Mouse (Mus musculus) forebrain, embryonic 12.5 days (tissue): ENCODE data around the gene Eno3. TPM values are rescaled to one million over a fixed set of nuclear protein-coding genes. Genes with fewer than 3 reads are reported as not detected.
A peak's percentile ranks its signal among the peaks of the same experiment; 100 is the strongest.

Experiments used
- ATAC-seq: fragments of 200-750 bp; cut with Nextera tagmentation; 2 replicates; pipeline ENCODE4 v1.8.0; 2017; ENCODE audit warnings: moderate TSS enrichment; ENCODE audit not compliant: low FRiP score
- H3K27ac ChIP-seq: fragments of 300-500 bp; sonication (generic); 2 replicates; pipeline ENCODE4 v1.5.1; 2016; ENCODE audit warnings: mild to moderate bottlenecking
- H3K27me3 ChIP-seq: fragments of 300-500 bp; sonication (generic); 2 replicates; pipeline ENCODE4 v1.6.1; 2016; ENCODE audit warnings: mild to moderate bottlenecking
- H3K36me3 ChIP-seq: fragments of 300-500 bp; sonication (generic); replicated peaks from 2 replicates; pipeline ENCODE4 v1.6.1; 2016; ENCODE audit warnings: mild to moderate bottlenecking
- H3K4me1 ChIP-seq: fragments of 300-500 bp; sonication (generic); 2 replicates; pipeline ENCODE4 v1.6.1; 2016
- H3K4me2 ChIP-seq: fragments of 300-500 bp; sonication (generic); 2 replicates; pipeline ENCODE4 v1.6.1; 2016; ENCODE audit warnings: mild to moderate bottlenecking, moderate library complexity
- H3K4me3 ChIP-seq: fragments of 300-500 bp; sonication (generic); replicated peaks from 2 replicates; pipeline ENCODE4 v1.5.1; 2016; ENCODE audit warnings: mild to moderate bottlenecking
- H3K9ac ChIP-seq: fragments of 300-500 bp; sonication (generic); 2 replicates; pipeline ENCODE4 v1.6.1; 2016; ENCODE audit warnings: mild to moderate bottlenecking
- H3K9me3 ChIP-seq: fragments of 300-500 bp; sonication (generic); 2 replicates; pipeline ENCODE4 v1.6.1; 2016
- WGBS: fragments of 180-500 bp; shearing (Covaris S2); methylation state at CpG from one replicate; pipeline ENCODE4 v1.1.7; 2016; 5-methylcytosine and 5-hydroxymethylcytosine counted together
- polyA plus RNA-seq: library from polyadenylated mRNA; unstranded; fragments of >200 nt; fragmentation: Nextera tagmentation; extraction: Ambion mirVana; gene quantifications from 2 replicates; pipeline ENCODE4 v1.2.1, GENCODE M21; 2016

Gene Eno3
- polyA plus RNA-seq, 1 experiment from 2014 or later = 9.0 TPM

- no peak for ATAC-seq
- Histone ChIP-seq H3K27ac (no peak overlapping the region), H3K9me3 (no peaks in the 10 kb centered on the region), H3K27me3 (no peaks in the 10 kb centered on the region), H3K36me3 (no peaks in the 10 kb centered on the region), H3K9ac (no peak overlapping the region), H3K4me3 (no peak overlapping the region), H3K4me2 (no peak overlapping the region), H3K4me1 (peaks cover 23% of the 10 kb centered on the region)
- 79% methylated on average over 3 of the region's 3 CpGs for WGBS
These were observed 40.4 kb downstream of the Eno3 start for GRCm38 (mm10) chr11:70697376-70697775.

DNA sequence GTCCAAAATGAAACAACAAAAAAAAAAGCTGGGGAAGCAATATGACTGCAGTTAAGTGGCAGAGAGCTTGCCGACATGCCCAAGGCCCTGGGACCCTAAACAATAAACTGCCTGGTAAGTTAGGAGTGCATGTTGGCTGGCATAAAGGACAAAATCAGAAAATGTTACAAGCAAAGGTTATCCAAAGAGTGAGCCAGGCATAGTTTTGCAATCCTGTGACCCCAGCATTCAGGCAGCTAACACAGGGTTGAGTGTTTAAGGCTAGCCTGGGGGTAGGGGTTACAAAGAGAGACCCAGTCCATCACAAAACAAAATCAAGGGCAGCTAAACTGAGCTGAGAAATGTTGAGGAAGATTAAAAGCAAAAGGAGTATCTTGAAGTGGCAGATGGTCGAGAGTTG lies 42.0 kb downstream of the Eno3 start:
- Histone ChIP-seq H3K9me3 (no peaks in the 10 kb centered on the region), H3K36me3 (peaks cover 8% of the 10 kb centered on the region), H3K4me1 (peaks cover 28% of the 10 kb centered on the region), H3K27ac (no peak overlapping the region), H3K4me3 (no peak overlapping the region), H3K4me2 (no peak overlapping the region), H3K27me3 (no peaks in the 10 kb centered on the region), H3K9ac (no peak overlapping the region)
- ATAC-seq = no peak
- WGBS = 69% methylated on average over 2 of the region's 2 CpGs

GRCm38 (mm10) chr11:70699722-70700556 lies 42.9 kb downstream of the Eno3 start, which contains the start of the genes Inca1 and Kif1c:
Gene Inca1, minus strand, starts transcription at chr11:70700155.
Gene Kif1c, plus strand, starts transcription at chr11:70700548.
- peak within 1 kb of the TSS; percentile 88 for H3K9ac ChIP-seq
- WGBS = under 1% methylated on average over 64 of the region's 69 CpGs
- H3K4me1 ChIP-seq = peaks cover 28% of the 10 kb centered on the region

DNA sequence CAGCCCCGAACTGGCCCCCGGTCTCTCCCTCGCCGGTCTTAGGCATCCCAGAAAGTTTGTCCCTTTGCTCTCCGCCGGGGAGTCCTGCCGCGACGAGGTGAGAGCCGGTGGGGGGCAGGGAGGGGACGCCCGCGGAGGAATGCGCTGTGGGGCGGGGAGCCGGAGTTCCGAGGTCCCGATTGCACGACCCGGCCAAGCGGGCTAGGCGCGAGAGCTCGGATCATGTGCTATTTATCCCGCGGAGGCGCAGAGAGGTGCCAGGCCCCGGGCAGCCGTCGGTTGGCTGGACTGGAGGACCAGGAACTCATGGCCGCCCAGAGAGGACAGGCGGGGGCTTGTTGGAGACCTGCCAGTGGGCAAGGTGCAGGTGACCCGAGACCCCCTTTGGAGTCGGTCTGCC lies 43.6 kb downstream of the Eno3 start:
- H3K4me1 ChIP-seq = peaks cover 28% of the 10 kb centered on the region
- H3K9me3 ChIP-seq = no peaks in the 10 kb centered on the region
- H3K36me3 ChIP-seq = peaks cover 23% of the 10 kb centered on the region
- peak; percentile 40 for ATAC-seq
- under 1% methylated on average over 33 of the region's 34 CpGs for WGBS
- H3K27me3 ChIP-seq = no peaks in the 10 kb centered on the region
- peak overlapping the region; percentile 88 for H3K9ac ChIP-seq
- H3K4me2 ChIP-seq = peak overlapping the region; percentile 79
- H3K4me3 ChIP-seq = peak overlapping the region; percentile 79
- peak overlapping the region; percentile 88 for H3K27ac ChIP-seq

More at GRCm38 (mm10) chr11:70699722-70700556, 42.9 kb downstream of the Eno3 start, which contains the start of the genes Inca1 and Kif1c:
- no peaks in the 10 kb centered on the region for H3K27me3 ChIP-seq
- peak within 1 kb of the TSS; percentile 88 for H3K27ac ChIP-seq
- H3K4me3 ChIP-seq = peak within 1 kb of the TSS; percentile 79
- H3K9me3 ChIP-seq = no peaks in the 10 kb centered on the region
- peak within 1 kb of the TSS; percentile 79 for H3K4me2 ChIP-seq
- ATAC-seq = peak; percentile 96
- H3K36me3 ChIP-seq = peaks cover 16% of the 10 kb centered on the region

DNA sequence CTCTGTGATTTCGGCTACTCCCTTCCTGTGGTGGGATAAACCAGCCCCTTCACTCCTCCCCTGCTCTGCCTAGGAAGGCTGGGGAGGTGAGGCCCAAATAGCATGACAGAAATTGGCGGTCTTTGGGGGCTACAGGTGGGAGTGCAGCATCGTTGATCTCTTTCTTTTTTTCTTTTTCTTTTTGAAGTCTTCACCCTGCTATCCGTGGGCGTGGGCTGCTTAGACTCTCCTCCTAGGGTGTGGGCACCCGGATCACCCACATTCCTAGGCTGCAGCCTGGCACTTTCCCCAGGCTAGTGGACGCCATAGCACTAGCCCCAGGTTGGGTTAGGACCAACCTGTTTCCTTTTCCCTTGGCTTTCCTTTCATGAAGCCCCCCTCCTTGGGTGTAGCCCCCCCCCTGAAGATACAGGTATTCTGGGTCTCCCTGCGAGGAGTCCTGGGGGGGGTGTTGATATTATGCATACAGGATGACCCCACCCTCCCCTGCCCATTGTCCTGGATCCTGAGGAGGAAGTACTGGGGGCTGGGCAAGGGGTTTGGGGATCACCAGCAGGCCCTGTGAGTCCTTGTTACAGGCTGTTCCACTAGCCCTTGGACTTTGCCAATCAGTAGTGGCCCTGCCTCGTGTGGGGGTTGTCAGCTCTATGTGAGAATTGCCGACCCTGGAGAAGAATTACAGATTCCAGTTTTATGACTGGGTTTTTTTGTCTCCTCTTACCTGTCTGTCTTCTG lies 44.4 kb downstream of the Eno3 start:
- ATAC-seq = no peak

GRCm38 (mm10) chr11:70701984-70702733 lies 45.2 kb downstream of the Eno3 start:
- Histone ChIP-seq H3K27me3 (no peaks in the 10 kb centered on the region), H3K36me3 (peaks cover 39% of the 10 kb centered on the region), H3K27ac (no peak overlapping the region), H3K4me2 (peak overlapping the region; percentile 79; the same call in 1 of the 2 replicates), H3K4me1 (peaks cover 28% of the 10 kb centered on the region), H3K9me3 (no peaks in the 10 kb centered on the region), H3K9ac (peak overlapping the region; percentile 88), H3K4me3 (no peak overlapping the region)
- 85% methylated on average over 6 of the region's 6 CpGs for WGBS
- ATAC-seq = no peak

More for the DNA sequence above, 44.4 kb downstream of the Eno3 start:
- Histone ChIP-seq H3K27ac (no peak overlapping the region), H3K9me3 (no peaks in the 10 kb centered on the region), H3K4me1 (peaks cover 28% of the 10 kb centered on the region), H3K36me3 (peaks cover 31% of the 10 kb centered on the region), H3K9ac (peak overlapping the region; percentile 88), H3K4me2 (peak overlapping the region; percentile 79), H3K27me3 (no peaks in the 10 kb centered on the region), H3K4me3 (peak overlapping the region; percentile 79)
- WGBS = 14% methylated on average over 10 of the region's 10 CpGs

DNA sequence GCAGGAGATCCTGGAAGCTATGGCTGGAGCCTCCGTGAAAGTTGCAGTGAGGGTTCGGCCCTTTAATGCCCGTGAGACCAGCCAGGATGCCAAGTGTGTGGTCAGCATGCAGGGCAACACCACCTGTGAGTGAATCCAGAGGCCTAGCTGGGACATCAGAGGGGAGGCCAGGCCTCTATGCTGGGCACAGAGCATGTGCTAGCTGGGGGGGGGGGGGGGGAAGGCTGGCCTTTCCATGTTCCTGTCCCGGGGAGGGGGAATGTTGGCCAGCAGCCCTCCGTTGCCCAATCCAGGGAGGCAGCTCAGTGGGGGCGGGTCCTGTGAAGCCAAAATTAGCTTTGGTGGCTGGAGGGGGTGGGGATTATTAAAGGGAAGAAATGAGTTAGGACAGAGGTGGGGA lies 45.8 kb downstream of the Eno3 start:
- no peaks in the 10 kb centered on the region for H3K9me3 ChIP-seq
- WGBS = 78% methylated on average over 6 of the region's 6 CpGs
- peaks cover 28% of the 10 kb centered on the region for H3K4me1 ChIP-seq
- no peak overlapping the region for H3K4me3 ChIP-seq
- peaks cover 45% of the 10 kb centered on the region for H3K36me3 ChIP-seq
- H3K27me3 ChIP-seq = no peaks in the 10 kb centered on the region
- no peak overlapping the region for H3K27ac ChIP-seq
- H3K9ac ChIP-seq = peak overlapping the region; percentile 39; the same call in 1 of the 2 replicates
- ATAC-seq = no peak
- no peak overlapping the region for H3K4me2 ChIP-seq

- H3K9ac ChIP-seq = no peak overlapping the region
- no peaks in the 10 kb centered on the region for H3K9me3 ChIP-seq
- no peaks in the 10 kb centered on the region for H3K27me3 ChIP-seq
- peaks cover 71% of the 10 kb centered on the region for H3K36me3 ChIP-seq
- H3K4me2 ChIP-seq = no peak overlapping the region
- no peak for ATAC-seq
- H3K27ac ChIP-seq = no peak overlapping the region
- WGBS = 87% methylated on average over 3 of the region's 3 CpGs
- H3K4me1 ChIP-seq = peaks cover 18% of the 10 kb centered on the region
- no peak overlapping the region for H3K4me3 ChIP-seq
These were observed 49.1 kb downstream of the Eno3 start for GRCm38 (mm10) chr11:70706127-70706526.

- Histone ChIP-seq H3K4me2 (no peak overlapping the region), H3K9me3 (no peaks in the 10 kb centered on the region), H3K4me1 (no peaks in the 10 kb centered on the region), H3K27me3 (no peaks in the 10 kb centered on the region), H3K9ac (no peak overlapping the region), H3K27ac (no peak overlapping the region), H3K36me3 (peaks cover 58% of the 10 kb centered on the region), H3K4me3 (no peak overlapping the region)
- 93% methylated on average over 10 of the region's 10 CpGs for WGBS
- ATAC-seq = no peak
These were observed 54.0 kb downstream of the Eno3 start for GRCm38 (mm10) chr11:70711026-70711425.
